Mouse (Mus musculus) MEL (cell line): ENCODE measurements at regions not wholly inside any gene's neighbourhood (a gene's known extent, or its start where the extent isn't known, plus 50 kb on each side); places are given as distances from the start of the nearest gene placed in this dataset.

Experiments used
- CHD2 ChIP-seq: IDR thresholded peaks from 2 replicates; pipeline ENCODE4 v1.6.1; 2011; ENCODE audit warnings: low read length, improper control_type of control experiment
- CTCF ChIP-seq, 3 experiments: IDR thresholded peaks in 2 of 3; conservative IDR thresholded peaks in 1 of 3; 2 replicates each; pipeline ENCODE4 v1.5.1; 2011 to 2012; ENCODE audit warnings: low read length in 3 of 3, low read depth in 2 of 3, mild to moderate bottlenecking in 2 of 3, improper control_type of control experiment in 1 of 3, inconsistent platforms in 1 of 3, mixed read lengths in 1 of 3, moderate library complexity in 1 of 3; ENCODE audit not compliant: control insufficient read depth in 1 of 3, insufficient read depth in 1 of 3, poor library complexity in 1 of 3, severe bottlenecking in 1 of 3
- EP300 ChIP-seq, 2 experiments: IDR thresholded peaks; 2 replicates each; pipeline ENCODE4 v1.6.1; 2011; ENCODE audit warnings: improper control_type of control experiment in 2 of 2, low read length in 2 of 2, low read depth in 1 of 2, mild to moderate bottlenecking in 1 of 2
- ETS1 ChIP-seq: IDR thresholded peaks from 2 replicates; pipeline ENCODE4 v1.6.1; 2012; ENCODE audit warnings: low read depth, mild to moderate bottlenecking, inconsistent platforms, low read length, improper control_type of control experiment, moderate library complexity
- GATA1 ChIP-seq: IDR thresholded peaks from 2 replicates; pipeline ENCODE4 v1.6.1; 2011; ENCODE audit warnings: low read depth, low read length, improper control_type of control experiment
- JUND ChIP-seq: IDR thresholded peaks from 2 replicates; pipeline ENCODE4 v1.6.1; 2011; ENCODE audit warnings: low read depth, mild to moderate bottlenecking, improper control_type of control experiment, low read length
- MAX ChIP-seq: IDR thresholded peaks from 2 replicates; pipeline ENCODE4 v1.6.1; 2011; ENCODE audit warnings: low read length, improper control_type of control experiment
- MXI1 ChIP-seq: IDR thresholded peaks from 2 replicates; pipeline ENCODE4 v1.6.1; 2011; ENCODE audit warnings: mild to moderate bottlenecking, low read depth, low read length, improper control_type of control experiment
- POLR2A ChIP-seq, 2 experiments: IDR thresholded peaks; 2 replicates each; pipeline ENCODE4 v1.6.1; 2011 to 2012; ENCODE audit warnings: low read length in 2 of 2, mild to moderate bottlenecking in 2 of 2, control low read depth in 1 of 2, improper control_type of control experiment in 1 of 2, low read depth in 1 of 2, moderate library complexity in 1 of 2; ENCODE audit not compliant: control insufficient read depth in 1 of 2, insufficient read depth in 1 of 2, poor library complexity in 1 of 2
- POLR2AphosphoS2 ChIP-seq: IDR thresholded peaks from 2 replicates; pipeline ENCODE4 v1.6.1; 2011; ENCODE audit warnings: low read length, improper control_type of control experiment
- POLR2AphosphoS5 ChIP-seq: IDR thresholded peaks from 2 replicates; pipeline ENCODE4 v1.6.1; 2012; ENCODE audit warnings: low read depth, borderline replicate concordance, mild to moderate bottlenecking, inconsistent platforms, low read length, moderate library complexity, mixed read lengths

DNA sequence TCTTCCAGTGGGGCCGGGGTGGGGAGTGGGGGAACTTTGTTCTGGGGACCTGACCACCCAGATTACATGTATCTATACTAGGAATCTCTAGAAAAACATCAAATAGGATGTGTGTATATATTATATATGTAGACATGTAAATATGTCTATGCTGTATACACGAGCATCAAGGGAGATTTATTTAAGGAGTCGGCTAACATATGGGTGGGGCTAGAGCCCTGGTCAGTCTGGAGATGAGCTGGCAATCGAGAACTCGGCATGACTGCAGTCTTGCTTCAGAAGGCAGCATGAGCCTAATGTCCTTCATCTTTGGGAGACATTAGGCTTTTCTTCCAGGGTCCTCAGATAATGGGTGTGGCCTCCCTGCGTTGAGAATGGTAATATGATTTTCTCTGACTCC lies 97.0 kb downstream of the Rap2a start:
- TF ChIP-seq CHD2 (no peak), POLR2A (IDR thresholded peaks at IDR 0.05; ENCODE audit: control insufficient read depth in 1 of 2, insufficient read depth in 1 of 2, low read depth in 1 of 2, low read length in 2 of 2, poor library complexity in 1 of 2) (no peak), CTCF (IDR thresholded peaks at IDR 0.05 in 2 of 3, conservative IDR thresholded peaks at IDR 0.05 in 1 of 3; ENCODE audit: control insufficient read depth in 1 of 3, insufficient read depth in 1 of 3, low read depth in 2 of 3, low read length in 3 of 3, poor library complexity in 1 of 3, severe bottlenecking in 1 of 3) (no peak), POLR2AphosphoS2 (no peak), ETS1 (no peak), MXI1 (no peak), GATA1 (no peak), JUND (no peak), POLR2AphosphoS5 (no peak), EP300 (IDR thresholded peaks at IDR 0.05; ENCODE audit: low read depth in 1 of 2, low read length in 2 of 2) (no peak), MAX (no peak)
